8 mouse cellular contexts compared by ENCODE assay signal in the genomic region with DNA sequence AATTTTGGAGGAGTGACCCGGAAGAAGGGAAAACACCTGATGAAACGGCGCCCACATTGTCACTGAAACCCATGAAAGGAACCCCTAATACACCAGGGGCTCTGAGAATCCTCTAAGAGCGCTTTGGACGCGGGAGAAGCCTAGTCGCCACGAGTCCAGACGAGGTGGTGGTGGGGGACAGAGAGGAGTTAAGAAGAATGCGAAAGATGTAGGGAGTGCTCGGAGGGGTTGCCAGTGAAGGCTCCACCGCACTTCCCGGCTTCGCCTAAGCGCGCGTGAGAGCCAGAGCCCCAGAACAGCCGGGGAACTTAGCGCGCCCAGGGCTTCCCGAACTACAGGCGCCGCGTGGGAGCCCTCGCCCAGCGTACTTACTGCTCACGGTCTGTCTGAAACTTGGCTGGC. TPM values are rescaled to one million over a fixed set of nuclear protein-coding genes. Genes with fewer than 3 reads are reported as not detected.
DNase-seq lines count a peak whose midpoint lies in the region; ATAC-seq and TF ChIP-seq lines count a peak whose summit lies in the region.

No protein-coding gene starts in this region.

- no peak for ATAC-seq in forebrain, embryonic 13.5 days
- no peak for ATAC-seq in limb, embryonic 11.5 days (ENCODE audit: insufficient number of reproducible peaks, low FRiP score, low TSS enrichment, low read depth)
- no peak for ATAC-seq in neural tube, embryonic 12.5 days (ENCODE audit: low FRiP score, low read depth)
- no peak for ATAC-seq in monocyte, adult 5-6 weeks (replicated peaks; ENCODE audit: insufficient number of reproducible peaks, low FRiP score, low TSS enrichment, poor library complexity, severe bottlenecking)

- WGBS in cerebellum, adult 2 months, result 2% methylated on average over 27 of the region's 27 CpGs
- WGBS in forebrain, embryonic 13.5 days, result under 1% methylated on average over 27 of the region's 27 CpGs
- WGBS in limb, embryonic 11.5 days, result under 1% methylated on average over 27 of the region's 27 CpGs
- WGBS in neural tube, embryonic 12.5 days, result under 1% methylated on average over 27 of the region's 27 CpGs

- H3K79me2 ChIP-seq in C2C12 (ENCODE audit: control insufficient read depth, insufficient read depth), result peaks cover 56% of the 10 kb centered on the region

- peak in 1 of 2 experiments; percentile 23 for DNase-seq in cerebellum, adult 2 months
- DNase-seq in cerebellum, adult 9-11 months, result no peak
- peak; percentile 59 for DNase-seq in limb, embryonic 11.5 days (ENCODE audit: low spot score)
- no peak for DNase-seq in left cerebral cortex, postnatal 10 days (ENCODE audit: extremely low spot score in 1 of 2, low spot score in 2 of 2)

- H3K4me3 ChIP-seq in cerebellum, adult 2 months (replicated peaks; ENCODE audit: insufficient read depth, low read depth, low read length), result peak overlapping the region; percentile 41
- peak overlapping the region; percentile 61 for H3K4me3 ChIP-seq in C2C12 (ENCODE audit: insufficient read depth, poor library complexity, severe bottlenecking)
- H3K4me3 ChIP-seq in forebrain, embryonic 13.5 days, result peak overlapping the region; percentile 81
- H3K4me3 ChIP-seq in limb, embryonic 11.5 days (ENCODE audit: low read depth, low read length), result peak overlapping the region; percentile 68
- peak overlapping the region; percentile 64 for H3K4me3 ChIP-seq in neural tube, embryonic 12.5 days

- H3K27ac ChIP-seq in cerebellum, adult 2 months (ENCODE audit: insufficient read depth, low read length), result no peak overlapping the region
- H3K27ac ChIP-seq in forebrain, embryonic 13.5 days, result peak overlapping the region; percentile 20; the same call in 1 of the 2 replicates
- H3K27ac ChIP-seq in limb, embryonic 11.5 days (replicated peaks; ENCODE audit: low read depth, low read length), result no peak overlapping the region
- no peak overlapping the region for H3K27ac ChIP-seq in neural tube, embryonic 12.5 days

- H3K9ac ChIP-seq in forebrain, embryonic 13.5 days, result peak overlapping the region; percentile 86
- no peak overlapping the region for H3K9ac ChIP-seq in limb, embryonic 11.5 days (ENCODE audit: low read length)
- H3K9ac ChIP-seq in neural tube, embryonic 12.5 days, result peak overlapping the region; percentile 45; the same call in 1 of the 2 replicates

- H3K4me2 ChIP-seq in forebrain, embryonic 13.5 days, result peak overlapping the region; percentile 93
- peak overlapping the region; percentile 93 for H3K4me2 ChIP-seq in limb, embryonic 11.5 days (ENCODE audit: low read depth, severe bottlenecking)
- peak overlapping the region; percentile 95 for H3K4me2 ChIP-seq in neural tube, embryonic 12.5 days (replicated peaks)

- peaks cover 33% of the 10 kb centered on the region for H3K36me3 ChIP-seq in C2C12 (ENCODE audit: control insufficient read depth, insufficient read depth)
- no peaks in the 10 kb centered on the region for H3K36me3 ChIP-seq in forebrain, embryonic 13.5 days (ENCODE audit: poor library complexity, severe bottlenecking)
- H3K36me3 ChIP-seq in limb, embryonic 11.5 days (ENCODE audit: control insufficient read depth, insufficient read depth, low read length), result no peaks in the 10 kb centered on the region
- no peaks in the 10 kb centered on the region for H3K36me3 ChIP-seq in neural tube, embryonic 12.5 days

- no peaks in the 10 kb centered on the region for H3K9me3 ChIP-seq in forebrain, embryonic 13.5 days (replicated peaks)
- no peaks in the 10 kb centered on the region for H3K9me3 ChIP-seq in limb, embryonic 11.5 days (ENCODE audit: control insufficient read depth, low read length)
- no peaks in the 10 kb centered on the region for H3K9me3 ChIP-seq in neural tube, embryonic 12.5 days

- intact Hi-C loops in left cerebral cortex, postnatal 10 days (cut with DNase I), result loop anchor here (5.0 kb wide), 2 partner anchors 723 to 1008 kb away; no protein-coding TSS in a partner anchor

- peaks cover 7% of the 10 kb centered on the region; the same call in 1 of the 2 replicates for H3K4me1 ChIP-seq in cerebellum, adult 2 months (ENCODE audit: control insufficient read depth, insufficient read depth, low read length)
- H3K4me1 ChIP-seq in forebrain, embryonic 13.5 days, result peaks cover 29% of the 10 kb centered on the region
- H3K4me1 ChIP-seq in limb, embryonic 11.5 days (ENCODE audit: control insufficient read depth, insufficient read depth, low read length), result peaks cover 15% of the 10 kb centered on the region
- H3K4me1 ChIP-seq in neural tube, embryonic 12.5 days, result peaks cover 33% of the 10 kb centered on the region

- peak overlapping the region; percentile 75 for H3ac ChIP-seq in C2C12 (ENCODE audit: control insufficient read depth, insufficient read length, low read depth)

- peaks cover 7% of the 10 kb centered on the region; the same call in 1 of the 2 replicates for H3K27me3 ChIP-seq in cerebellum, adult 2 months (ENCODE audit: control insufficient read depth, insufficient read depth, low read length)
- no peaks in the 10 kb centered on the region for H3K27me3 ChIP-seq in C2C12 (ENCODE audit: control insufficient read depth, insufficient read depth, insufficient read length)
- peaks cover 41% of the 10 kb centered on the region for H3K27me3 ChIP-seq in forebrain, embryonic 13.5 days
- H3K27me3 ChIP-seq in limb, embryonic 11.5 days (ENCODE audit: control insufficient read depth, insufficient read depth, low read length), result peaks cover 34% of the 10 kb centered on the region
- H3K27me3 ChIP-seq in neural tube, embryonic 12.5 days (replicated peaks), result peaks cover 40% of the 10 kb centered on the region

- TF ChIP-seq POLR2A in cerebellum, adult 2 months (IDR thresholded peaks at IDR 0.05; ENCODE audit: borderline replicate concordance, insufficient read depth, low read length), result no peak

- TF ChIP-seq CTCF in cerebellum, adult 2 months (IDR thresholded peaks at IDR 0.05; ENCODE audit: borderline replicate concordance, insufficient read depth, low read depth, low read length), result no peak
- TF ChIP-seq CTCF in C2C12 (IDR thresholded peaks at IDR 0.05; ENCODE audit: control insufficient read depth, insufficient read depth, insufficient read length), result no peak

- H3K79me3 ChIP-seq in C2C12 (ENCODE audit: low read depth), result peaks cover 38% of the 10 kb centered on the region

TF ChIP-seq in C2C12, 6 proteins besides CTCF, POLR2A, EP300 and RAD21:
- TF ChIP-seq MAX (IDR thresholded peaks at IDR 0.05), result no peak
- no peak for TF ChIP-seq USF1 (IDR thresholded peaks at IDR 0.05; ENCODE audit: low read depth)
- no peak for TF ChIP-seq MYOG (IDR thresholded peaks at IDR 0.05; ENCODE audit: control insufficient read depth, extremely low read depth, insufficient read length)
- TF ChIP-seq FOSL1 (IDR thresholded peaks at IDR 0.05; ENCODE audit: insufficient read depth, low read length, poor library complexity, severe bottlenecking), result no peak
- no peak for TF ChIP-seq CEBPB (IDR thresholded peaks at IDR 0.05; ENCODE audit: low read depth)
- no peak for TF ChIP-seq MYOD1 (IDR thresholded peaks at IDR 0.05; ENCODE audit: control insufficient read depth, insufficient read length, low read depth)

RNA-seq across cellular contexts. Expression of gene Satb2, which starts 7.7 kb away (rescaled TPM):
- polyA plus RNA-seq in cerebellum, adult 2 months (2012; rRNA removed), result 0.29 and 0.40 TPM in 2 replicates
- polyA plus RNA-seq in C2C12 (2012; fragmentation: generic; extraction: Trizol), result 2.7 TPM
- 5.5 and 10.2 TPM in 2 replicates for polyA plus RNA-seq in forebrain, embryonic 13.5 days (2015; fragmentation: Nextera tagmentation; extraction: Ambion mirVana)
- polyA plus RNA-seq in limb, embryonic 11.5 days (2014; fragmentation: Nextera tagmentation; extraction: Ambion mirVana), result 1.5 and 1.8 TPM in 2 replicates
- 1.7 and 1.9 TPM in 2 replicates for polyA plus RNA-seq in neural tube, embryonic 12.5 days (2016; fragmentation: Nextera tagmentation; extraction: Ambion mirVana)
- 100 to 1,000 TPM; 117 to 138 TPM for total RNA-seq in left cerebral cortex, postnatal 10 days (2021)
- 0.38 to 1.1 TPM (median 0.64 TPM) in 3 replicates for total RNA-seq in monocyte, adult 5-6 weeks (2017)
